Mouse (Mus musculus): ENCODE data around the gene Samsn1. TPM values are rescaled to one million over a fixed set of nuclear protein-coding genes. Genes with fewer than 3 reads are reported as not detected.

Gene Samsn1
- total and polyA plus RNA-seq, 3 experiments: 5.7 to 453 (median 257) TPM

- DNase-seq (ENCODE audit: low spot score) (peak; percentile 28), ATAC-seq (ENCODE audit: extremely low read depth, insufficient number of reproducible peaks, low FRiP score, poor library complexity, severe bottlenecking) (peak; percentile 99)
- H3K9me3 ChIP-seq (replicated peaks): no peaks in the 10 kb centered on the region
- TF ChIP-seq GATA1 (IDR thresholded peaks at IDR 0.05; ENCODE audit: borderline replicate concordance, low read length): no peak
- peak; percentile 28; the same call in 1 of the 2 replicates for TF ChIP-seq TAL1 (conservative IDR thresholded peaks at IDR 0.05; ENCODE audit: low read depth, low read length)
- H3K4me3 ChIP-seq (ENCODE audit: low read depth, low read length): peak overlapping the region; percentile 69
- H3K36me3 ChIP-seq (replicated peaks): peaks cover 8% of the 10 kb centered on the region
- peaks cover 30% of the 10 kb centered on the region for H3K4me1 ChIP-seq (ENCODE audit: insufficient read depth, low read depth, low read length)
- no peaks in the 10 kb centered on the region for H3K27me3 ChIP-seq (ENCODE audit: insufficient read depth, low read length)
These were observed 113.2 kb downstream of the Samsn1 start for GRCm38 (mm10) chr16:75908635-75909494.

- peaks cover 49% of the 10 kb centered on the region for H3K4me1 ChIP-seq (ENCODE audit: insufficient read depth, low read depth, low read length)
- DNase-seq (ENCODE audit: low spot score) (no peak), ATAC-seq (ENCODE audit: extremely low read depth, insufficient number of reproducible peaks, low FRiP score, poor library complexity, severe bottlenecking) (no peak; the same call in 1 of the 2 replicates)
These were observed 115.3 kb downstream of the Samsn1 start for GRCm38 (mm10) chr16:75906790-75907189.

GRCm38 (mm10) chr16:75906260-75906659 lies 115.8 kb downstream of the Samsn1 start:
- H3K4me3 ChIP-seq (ENCODE audit: low read depth, low read length): peak overlapping the region; percentile 69
- ATAC-seq (ENCODE audit: extremely low read depth, insufficient number of reproducible peaks, low FRiP score, poor library complexity, severe bottlenecking) (no peak), DNase-seq (ENCODE audit: low spot score) (no peak)
- no peaks in the 10 kb centered on the region for H3K27me3 ChIP-seq (ENCODE audit: insufficient read depth, low read length)
- peaks cover 48% of the 10 kb centered on the region for H3K4me1 ChIP-seq (ENCODE audit: insufficient read depth, low read depth, low read length)
- TF ChIP-seq GATA2 (IDR thresholded peaks at IDR 0.05; ENCODE audit: borderline replicate concordance, low read depth, low read length) (no peak), TAL1 (conservative IDR thresholded peaks at IDR 0.05; ENCODE audit: low read depth, low read length) (no peak), CTCF (IDR thresholded peaks at IDR 0.05; ENCODE audit: low read depth, low read length) (no peak), POLR2AphosphoS5 (IDR thresholded peaks at IDR 0.05; ENCODE audit: insufficient replicate concordance, low read depth, low read length) (no peak), GATA1 (IDR thresholded peaks at IDR 0.05; ENCODE audit: borderline replicate concordance, low read length) (no peak)
- peaks cover 20% of the 10 kb centered on the region for H3K36me3 ChIP-seq (replicated peaks)
- no peaks in the 10 kb centered on the region for H3K9me3 ChIP-seq (replicated peaks)

More at GRCm38 (mm10) chr16:75906790-75907189, 115.3 kb downstream of the Samsn1 start:
- peaks cover 18% of the 10 kb centered on the region for H3K36me3 ChIP-seq (replicated peaks)
- H3K27me3 ChIP-seq (ENCODE audit: insufficient read depth, low read length): no peaks in the 10 kb centered on the region
- no peak for TF ChIP-seq GATA1 (IDR thresholded peaks at IDR 0.05; ENCODE audit: borderline replicate concordance, low read length)
- TF ChIP-seq CTCF (IDR thresholded peaks at IDR 0.05; ENCODE audit: low read depth, low read length): no peak
- no peak for TF ChIP-seq GATA2 (IDR thresholded peaks at IDR 0.05; ENCODE audit: borderline replicate concordance, low read depth, low read length)
- peak overlapping the region; percentile 69 for H3K4me3 ChIP-seq (ENCODE audit: low read depth, low read length)
- no peaks in the 10 kb centered on the region for H3K9me3 ChIP-seq (replicated peaks)

GRCm38 (mm10) chr16:75905324-75905723 lies 116.8 kb downstream of the Samsn1 start:
- no peak for TF ChIP-seq GATA2 (IDR thresholded peaks at IDR 0.05; ENCODE audit: borderline replicate concordance, low read depth, low read length)
- no peak for TF ChIP-seq GATA1 (IDR thresholded peaks at IDR 0.05; ENCODE audit: borderline replicate concordance, low read length)
- Histone ChIP-seq H3K4me1 (ENCODE audit: insufficient read depth, low read depth, low read length) (peaks cover 52% of the 10 kb centered on the region), H3K9me3 (replicated peaks) (no peaks in the 10 kb centered on the region), H3K27me3 (ENCODE audit: insufficient read depth, low read length) (no peaks in the 10 kb centered on the region), H3K36me3 (replicated peaks) (peaks cover 29% of the 10 kb centered on the region), H3K4me3 (ENCODE audit: low read depth, low read length) (no peak overlapping the region)
- DNase-seq (ENCODE audit: low spot score) (no peak), ATAC-seq (ENCODE audit: extremely low read depth, insufficient number of reproducible peaks, low FRiP score, poor library complexity, severe bottlenecking) (no peak)

GRCm38 (mm10) chr16:75904072-75904471 lies 118.0 kb downstream of the Samsn1 start:
- Histone ChIP-seq H3K4me3 (ENCODE audit: low read depth, low read length) (no peak overlapping the region; the same call in 1 of the 2 replicates), H3K36me3 (replicated peaks) (peaks cover 33% of the 10 kb centered on the region), H3K4me1 (ENCODE audit: insufficient read depth, low read depth, low read length) (peaks cover 49% of the 10 kb centered on the region), H3K9me3 (replicated peaks) (no peaks in the 10 kb centered on the region), H3K27me3 (ENCODE audit: insufficient read depth, low read length) (no peaks in the 10 kb centered on the region)
- DNase-seq (ENCODE audit: low spot score): no peak
- TF ChIP-seq POLR2AphosphoS5 (IDR thresholded peaks at IDR 0.05; ENCODE audit: insufficient replicate concordance, low read depth, low read length) (no peak), CTCF (IDR thresholded peaks at IDR 0.05; ENCODE audit: low read depth, low read length) (no peak), GATA2 (IDR thresholded peaks at IDR 0.05; ENCODE audit: borderline replicate concordance, low read depth, low read length) (no peak), TAL1 (conservative IDR thresholded peaks at IDR 0.05; ENCODE audit: low read depth, low read length) (no peak), GATA1 (IDR thresholded peaks at IDR 0.05; ENCODE audit: borderline replicate concordance, low read length) (no peak)
- no peak for ATAC-seq (ENCODE audit: extremely low read depth, insufficient number of reproducible peaks, low FRiP score, poor library complexity, severe bottlenecking)

GRCm38 (mm10) chr16:75903028-75903427 lies 119.1 kb downstream of the Samsn1 start:
- DNase-seq (ENCODE audit: low spot score) (no peak), ATAC-seq (ENCODE audit: extremely low read depth, insufficient number of reproducible peaks, low FRiP score, poor library complexity, severe bottlenecking) (no peak)
- Histone ChIP-seq H3K27me3 (ENCODE audit: insufficient read depth, low read length) (no peaks in the 10 kb centered on the region), H3K4me3 (ENCODE audit: low read depth, low read length) (no peak overlapping the region; the same call in 1 of the 2 replicates), H3K4me1 (ENCODE audit: insufficient read depth, low read depth, low read length) (peaks cover 58% of the 10 kb centered on the region), H3K36me3 (replicated peaks) (peaks cover 44% of the 10 kb centered on the region), H3K9me3 (replicated peaks) (no peaks in the 10 kb centered on the region)
- no peak for TF ChIP-seq GATA1 (IDR thresholded peaks at IDR 0.05; ENCODE audit: borderline replicate concordance, low read length)
